Mouse (Mus musculus) liver, embryonic 14.5 days (tissue): ENCODE measurements at regions not wholly inside any gene's neighbourhood (a gene's known extent, or its start where the extent isn't known, plus 50 kb on each side); places are given as distances from the start of the nearest gene placed in this dataset.

Source experiments
- CTCF ChIP-seq: IDR thresholded peaks from 2 replicates; pipeline ENCODE4 v1.5.1; 2016; ENCODE audit warnings: antibody characterized with exemption, low read depth, control low read depth
- EP300 ChIP-seq: IDR thresholded peaks from 2 replicates; pipeline ENCODE4 v1.6.1; 2016; ENCODE audit warnings: antibody characterized with exemption, low read depth

DNA sequence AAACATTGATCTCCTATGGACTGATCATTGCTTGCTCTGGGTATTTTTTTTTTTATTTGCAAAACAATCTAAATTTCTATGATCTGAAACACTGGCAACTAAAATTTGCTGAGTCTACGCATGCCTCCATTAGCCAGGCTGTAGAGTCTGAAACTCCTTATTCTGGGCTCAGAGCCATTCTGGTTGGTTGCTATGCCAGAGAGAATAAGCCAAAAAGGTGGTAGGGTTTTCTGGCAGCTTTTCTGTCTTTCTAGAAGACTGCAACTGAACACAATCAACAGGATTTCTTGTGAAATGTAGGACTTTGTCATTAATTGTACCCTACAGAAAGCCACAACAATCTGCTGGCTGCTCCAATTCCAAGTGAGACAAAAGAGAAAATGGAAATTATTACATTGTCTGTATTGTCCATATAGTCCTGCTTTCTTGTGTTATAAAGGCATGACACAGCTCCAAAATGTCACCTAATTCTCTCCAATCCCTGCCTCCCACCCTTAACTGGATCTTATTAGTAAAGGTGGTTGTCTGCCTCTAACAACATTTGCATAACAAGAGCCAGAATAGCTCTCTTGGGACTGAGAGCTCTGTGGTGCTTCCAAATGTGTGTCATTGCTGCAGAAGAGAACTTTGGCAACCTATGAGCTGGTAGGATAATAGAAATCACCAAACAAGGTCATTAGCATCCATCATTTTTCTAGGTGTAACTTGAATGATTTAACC, 126.7 kb upstream of the Hapln1 start:
- no peak for TF ChIP-seq EP300
- TF ChIP-seq CTCF, result no peak
